Mouse (Mus musculus) liver, embryonic 15.5 days (tissue): ENCODE measurements around the gene Rnf181. TPM values are rescaled to one million over a fixed set of nuclear protein-coding genes. Genes with fewer than 3 reads are reported as not detected.
A peak's percentile ranks its signal among the peaks of the same experiment; 100 is the strongest.

Experiments used
- ATAC-seq: fragments of 200-750 bp; cut with Nextera tagmentation; 2 replicates; pipeline ENCODE4 v1.8.0; 2017; ENCODE audit warnings: moderate number of reproducible peaks, mild to moderate bottlenecking, moderate library complexity; ENCODE audit not compliant: insufficient read depth
- H3K27ac ChIP-seq: fragments of 300-500 bp; sonication (generic); replicated peaks from 2 replicates; pipeline ENCODE4 v1.5.1; 2015; ENCODE audit warnings: mild to moderate bottlenecking, inconsistent platforms
- H3K27me3 ChIP-seq: fragments of 300-500 bp; sonication (generic); 2 replicates; pipeline ENCODE4 v1.6.1; 2015; ENCODE audit warnings: mild to moderate bottlenecking, inconsistent platforms
- H3K36me3 ChIP-seq: fragments of 300-500 bp; sonication (generic); replicated peaks from 2 replicates; pipeline ENCODE4 v1.6.1; 2015; ENCODE audit warnings: moderate library complexity, mild to moderate bottlenecking, inconsistent platforms
- H3K4me1 ChIP-seq: fragments of 300-500 bp; sonication (generic); replicated peaks from 2 replicates; pipeline ENCODE4 v1.6.1; 2015; ENCODE audit warnings: inconsistent platforms
- H3K4me2 ChIP-seq: fragments of 300-500 bp; sonication (generic); 2 replicates; pipeline ENCODE4 v1.6.1; 2015; ENCODE audit warnings: moderate library complexity, mild to moderate bottlenecking, inconsistent platforms
- H3K4me3 ChIP-seq: fragments of 300-500 bp; sonication (generic); replicated peaks from 2 replicates; pipeline ENCODE4 v1.5.1; 2015; ENCODE audit warnings: mild to moderate bottlenecking, inconsistent platforms
- H3K9ac ChIP-seq: fragments of 300-500 bp; sonication (generic); 2 replicates; pipeline ENCODE4 v1.6.1; 2015; ENCODE audit warnings: moderate library complexity, mild to moderate bottlenecking, inconsistent platforms
- H3K9me3 ChIP-seq: fragments of 300-500 bp; sonication (generic); replicated peaks from 2 replicates; pipeline ENCODE4 v1.6.1; 2016; ENCODE audit warnings: inconsistent platforms
- WGBS: fragments of 180-500 bp; shearing (Covaris S2); methylation state at CpG from one replicate; pipeline ENCODE4 v1.1.7; 2015; ENCODE audit warnings: mixed read lengths; ENCODE audit not compliant: insufficient replicate concordance; 5-methylcytosine and 5-hydroxymethylcytosine counted together
- polyA plus RNA-seq: library from polyadenylated mRNA; unstranded; fragments of >200 nt; fragmentation: Nextera tagmentation; extraction: Ambion mirVana; gene quantifications from 2 replicates; pipeline ENCODE4 v1.2.1, GENCODE M21; 2015

Gene Rnf181
- polyA plus RNA-seq, 1 experiment from 2014 or later: 82.5 TPM

GRCm38 (mm10) chr6:72323786-72324508 lies 42.8 kb downstream of the Rnf181 start:
- Histone ChIP-seq H3K27ac (peak overlapping the region; percentile 85), H3K4me3 (no peak overlapping the region), H3K36me3 (peaks cover 100% of the 10 kb centered on the region), H3K4me2 (peak overlapping the region; percentile 35), H3K27me3 (no peaks in the 10 kb centered on the region), H3K9ac (peak overlapping the region; percentile 28), H3K4me1 (peaks cover 24% of the 10 kb centered on the region), H3K9me3 (no peaks in the 10 kb centered on the region)
- peak; percentile 98 for ATAC-seq
- 62% methylated on average over 6 of the region's 6 CpGs for WGBS

GRCm38 (mm10) chr6:72322936-72323335 lies 43.8 kb downstream of the Rnf181 start:
- Histone ChIP-seq H3K9ac (0 out of 2 replicates have a peak overlapping the region, but pooled peaks have one; percentile 1), H3K4me2 (no peak overlapping the region), H3K9me3 (no peaks in the 10 kb centered on the region), H3K4me1 (peaks cover 24% of the 10 kb centered on the region), H3K36me3 (peaks cover 100% of the 10 kb centered on the region), H3K27ac (peak overlapping the region; percentile 85; the same call in 1 of the 2 replicates), H3K4me3 (no peak overlapping the region), H3K27me3 (no peaks in the 10 kb centered on the region)
- no peak for ATAC-seq
- 94% methylated on average over 3 of the region's 3 CpGs for WGBS

GRCm38 (mm10) chr6:72319019-72319418 lies 47.7 kb downstream of the Rnf181 start:
- H3K27ac ChIP-seq: no peak overlapping the region
- WGBS: 73% methylated on average over 11 of the region's 11 CpGs
- H3K9me3 ChIP-seq: no peaks in the 10 kb centered on the region
- peaks cover 90% of the 10 kb centered on the region for H3K36me3 ChIP-seq
- no peak overlapping the region for H3K9ac ChIP-seq
- H3K27me3 ChIP-seq: no peaks in the 10 kb centered on the region
- peaks cover 16% of the 10 kb centered on the region for H3K4me1 ChIP-seq
- no peak for ATAC-seq
- no peak overlapping the region for H3K4me2 ChIP-seq
- no peak overlapping the region for H3K4me3 ChIP-seq

GRCm38 (mm10) chr6:72318440-72318839 lies 48.3 kb downstream of the Rnf181 start:
- ATAC-seq: no peak; the same call in 1 of the 2 replicates
- H3K4me1 ChIP-seq: peaks cover 10% of the 10 kb centered on the region
- H3K27ac ChIP-seq: no peak overlapping the region
- WGBS: 49% methylated on average over 5 of the region's 5 CpGs
- H3K4me3 ChIP-seq: no peak overlapping the region
- no peak overlapping the region for H3K4me2 ChIP-seq
- no peaks in the 10 kb centered on the region for H3K27me3 ChIP-seq
- H3K9me3 ChIP-seq: no peaks in the 10 kb centered on the region
- H3K9ac ChIP-seq: no peak overlapping the region
- H3K36me3 ChIP-seq: peaks cover 87% of the 10 kb centered on the region

GRCm38 (mm10) chr6:72316044-72316443 lies 50.7 kb downstream of the Rnf181 start:
- Histone ChIP-seq H3K9ac (no peak overlapping the region), H3K4me3 (no peak overlapping the region), H3K4me1 (0 out of 2 replicates have a peak, but pooled peaks cover 3% of the 10 kb centered on the region), H3K27me3 (no peaks in the 10 kb centered on the region), H3K4me2 (no peak overlapping the region), H3K9me3 (no peaks in the 10 kb centered on the region), H3K27ac (no peak overlapping the region), H3K36me3 (peaks cover 78% of the 10 kb centered on the region)
- WGBS: 60% methylated on average over 1 of the region's 1 CpGs
- no peak for ATAC-seq

- no peaks in the 10 kb centered on the region for H3K27me3 ChIP-seq
- WGBS: 67% methylated on average over 2 of the region's 2 CpGs
- ATAC-seq: no peak
- no peak overlapping the region for H3K27ac ChIP-seq
- H3K4me2 ChIP-seq: no peak overlapping the region
- no peaks in the 10 kb centered on the region for H3K9me3 ChIP-seq
- H3K36me3 ChIP-seq: peaks cover 71% of the 10 kb centered on the region
- H3K4me1 ChIP-seq: 0 out of 2 replicates have a peak, but pooled peaks cover 3% of the 10 kb centered on the region
- no peak overlapping the region for H3K9ac ChIP-seq
- no peak overlapping the region for H3K4me3 ChIP-seq
These were observed 51.4 kb downstream of the Rnf181 start for GRCm38 (mm10) chr6:72315384-72315783.

GRCm38 (mm10) chr6:72313124-72313867 lies 53.5 kb downstream of the Rnf181 start:
- Histone ChIP-seq H3K4me2 (no peak overlapping the region), H3K9ac (no peak overlapping the region), H3K27ac (no peak overlapping the region), H3K36me3 (peaks cover 50% of the 10 kb centered on the region), H3K4me3 (no peak overlapping the region), H3K4me1 (no peaks in the 10 kb centered on the region), H3K9me3 (no peaks in the 10 kb centered on the region), H3K27me3 (no peaks in the 10 kb centered on the region)
- ATAC-seq: no peak
- WGBS: 76% methylated on average over 11 of the region's 11 CpGs

- H3K36me3 ChIP-seq: peaks cover 39% of the 10 kb centered on the region
- H3K9me3 ChIP-seq: no peaks in the 10 kb centered on the region
- 78% methylated on average over 3 of the region's 3 CpGs for WGBS
- no peak for ATAC-seq
- no peak overlapping the region for H3K4me2 ChIP-seq
- H3K27ac ChIP-seq: no peak overlapping the region
- no peak overlapping the region for H3K9ac ChIP-seq
- H3K4me1 ChIP-seq: no peaks in the 10 kb centered on the region
- H3K4me3 ChIP-seq: no peak overlapping the region
- no peaks in the 10 kb centered on the region for H3K27me3 ChIP-seq
These were observed 54.6 kb downstream of the Rnf181 start for GRCm38 (mm10) chr6:72312198-72312597.

Other genes starting within 250 kb of the Rnf181 start
- gene Atoh8, start 131.4 kb downstream of the Rnf181 start, polyA plus RNA-seq: 0.88 and 0.96 TPM in 2 replicates
- gene Sftpb, start 62.3 kb downstream of the Rnf181 start, polyA plus RNA-seq: not detected in 2 replicates
- 37.3 and 38.7 TPM in 2 replicates for gene Usp39, start 21.8 kb downstream of the Rnf181 start, polyA plus RNA-seq
- gene 0610030E20Rik, start 19.6 kb downstream of the Rnf181 start, polyA plus RNA-seq: 11.6 and 14.5 TPM in 2 replicates
- gene Tmem150a, start 11.5 kb downstream of the Rnf181 start, polyA plus RNA-seq: 52.0 and 62.6 TPM in 2 replicates
- gene Vamp5, start 13.5 kb upstream of the Rnf181 start, polyA plus RNA-seq: 66.2 and 67.1 TPM in 2 replicates
- 239 and 242 TPM in 2 replicates for gene Vamp8, start 23.7 kb upstream of the Rnf181 start, polyA plus RNA-seq
- gene Ggcx, start 47.4 kb upstream of the Rnf181 start, polyA plus RNA-seq: 27.5 and 29.8 TPM in 2 replicates
- gene Mat2a, start 72.6 kb upstream of the Rnf181 start, polyA plus RNA-seq: 136 and 143 TPM in 2 replicates
- not detected in 2 replicates for gene Sh2d6, start 154.8 kb upstream of the Rnf181 start, polyA plus RNA-seq
- gene Capg, start 177.4 kb upstream of the Rnf181 start, polyA plus RNA-seq: 20.4 and 23.8 TPM in 2 replicates
- gene Elmod3, start 231.5 kb upstream of the Rnf181 start, polyA plus RNA-seq: 4.2 TPM in 2 replicates
- 17.9 and 18.2 TPM in 2 replicates for gene Retsat, start 231.5 kb upstream of the Rnf181 start, polyA plus RNA-seq